Mouse (Mus musculus) neural tube, postnatal 0 days (tissue): ENCODE measurements around the gene Zfp949. TPM values are rescaled to one million over a fixed set of nuclear protein-coding genes. Genes with fewer than 3 reads are reported as not detected.

Source experiments
- polyA plus RNA-seq: library from polyadenylated mRNA; unstranded; fragments of >200 nt; fragmentation: Nextera tagmentation; extraction: Ambion mirVana; gene quantifications from 2 replicates; pipeline ENCODE4 v1.2.1, GENCODE M21; 2015

The Zfp949 gene
- 15.5 and 16.0 TPM in 2 replicates for polyA plus RNA-seq

DNA sequence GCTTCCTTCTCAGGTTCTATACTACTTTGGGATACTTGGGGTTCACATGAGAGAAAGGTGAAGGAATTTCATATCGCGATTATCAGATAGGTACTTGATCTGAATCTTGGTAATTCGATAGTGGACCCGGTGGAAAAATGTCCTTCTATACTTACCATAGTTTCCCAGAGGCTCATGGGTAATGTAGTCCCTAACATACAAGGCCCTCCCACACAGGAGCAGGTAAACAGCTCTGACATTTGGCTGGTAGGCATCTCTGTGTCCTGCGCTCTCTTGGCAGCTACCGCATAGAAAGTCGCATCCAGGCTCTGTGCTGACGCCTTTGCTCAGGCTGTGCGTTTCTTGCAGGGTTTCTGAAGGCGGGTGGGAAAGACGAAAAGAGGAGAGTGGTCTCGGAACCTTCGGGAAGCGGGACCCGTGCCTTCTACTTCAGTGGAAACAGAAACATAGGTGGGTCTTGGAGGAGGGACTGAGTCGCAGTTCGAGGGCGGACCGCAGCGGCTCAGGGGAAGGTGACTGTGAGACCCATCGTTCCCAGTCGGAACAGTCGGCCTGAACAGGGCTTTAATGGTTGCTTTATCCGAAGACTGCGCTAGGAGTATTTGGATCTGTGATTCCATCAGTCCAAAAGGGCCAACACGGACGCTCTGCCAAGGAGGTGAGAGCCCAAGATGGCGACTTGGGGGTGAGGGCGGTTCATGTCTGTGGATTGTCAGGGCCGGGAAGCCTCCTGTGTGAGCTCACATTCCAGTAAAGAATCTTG is at the start of gene Zfp949:
Gene Zfp949 (plus strand): TSS at position 170 of the 763 bp plus-strand sequence.

GRCm38 (mm10) chr9:88580591-88580990 is 32.8 kb downstream of the Zfp949 start, which contains the start of gene Trim43a:
TSS of gene Trim43a (plus strand) at chr9:88580891.

Other genes with a start within 250 kb of the Zfp949 start
- 2.2 and 3.1 TPM in 2 replicates for gene Nt5e, start 220.8 kb upstream of the Zfp949 start, polyA plus RNA-seq
- 31.6 and 34.0 TPM in 2 replicates for gene Snx14, start 109.1 kb upstream of the Zfp949 start, polyA plus RNA-seq
- gene Gm20537, start 91.4 kb upstream of the Zfp949 start, polyA plus RNA-seq = 0.72 TPM in 1 of 2 replicates, not detected in the other
- gene Syncrip, start 65.4 kb upstream of the Zfp949 start, polyA plus RNA-seq = 55.1 and 57.9 TPM in 2 replicates
- 0.27 and 0.43 TPM in 2 replicates for gene Trim43a, start 32.9 kb downstream of the Zfp949 start, polyA plus RNA-seq
- gene Mthfsl, start 172.3 kb downstream of the Zfp949 start, polyA plus RNA-seq = 58.1 and 59.4 TPM in 2 replicates
- gene Bcl2a1d, start 183.9 kb downstream of the Zfp949 start, polyA plus RNA-seq = 0.41 TPM in 1 of 2 replicates, not detected in the other